ENCODE assay signal across 11 mouse cellular contexts in genomic region chr8:108061972-108062371, GRCm38 (mm10).
"Had no signal": no experiment of that assay in that cellular context is flagged by ENCODE, and none has a peak within 500 bp of the region (broad histone marks: within the 10 kb centered on the region; RNA-seq: fewer than 3 reads in every experiment).

No protein-coding gene starts in this region.

- H3K4me1 ChIP-seq: intestine, embryonic 15.5 days; liver, embryonic 15.5 days had no signal

- H3K9me3 ChIP-seq: intestine, embryonic 15.5 days; liver, embryonic 15.5 days; midbrain, embryonic 13.5 days had no signal

- H3K27ac ChIP-seq: intestine, embryonic 15.5 days; liver, embryonic 15.5 days; macrophage; midbrain, embryonic 13.5 days had no signal

- DNase-seq: kidney, adult 8-10 months; kidney, postnatal 4 days; lung, embryonic 14.5 days; lung, postnatal 10 days; thymus, adult 2 months; thymus, postnatal 25 days had no signal

- H3K9ac ChIP-seq: intestine, embryonic 15.5 days; liver, embryonic 15.5 days; lung, embryonic 14.5 days; midbrain, embryonic 13.5 days had no signal

- H3K4me3 ChIP-seq: intestine, embryonic 15.5 days; liver, embryonic 15.5 days; midbrain, embryonic 13.5 days had no signal

- H3K4me2 ChIP-seq: intestine, embryonic 15.5 days; liver, embryonic 11.5 days; liver, embryonic 15.5 days; lung, embryonic 14.5 days; midbrain, embryonic 13.5 days had no signal

- H3K27me3 ChIP-seq: intestine, embryonic 15.5 days; liver, embryonic 15.5 days; midbrain, embryonic 13.5 days had no signal

- H3K36me3 ChIP-seq: intestine, embryonic 15.5 days; liver, embryonic 15.5 days; midbrain, embryonic 13.5 days had no signal

- ATAC-seq: intestine, embryonic 15.5 days; midbrain, embryonic 13.5 days had no signal
